Mouse (Mus musculus) testis, adult 2 months (tissue): Measurements from ENCODE around the gene Rcor3. TPM values are rescaled to one million over a fixed set of nuclear protein-coding genes. Genes with fewer than 3 reads are reported as not detected.

ENCODE experiments used
- H3K27ac ChIP-seq: fragments of 200-500 bp; 2 replicates; pipeline ENCODE4 v1.5.1; 2012; ENCODE audit warnings: low read depth, low read length; ENCODE audit not compliant: control insufficient read depth, insufficient read depth
- H3K27me3 ChIP-seq: fragments of 200-500 bp; 2 replicates; pipeline ENCODE4 v1.6.1; 2012; ENCODE audit warnings: mild to moderate bottlenecking, low read length, moderate library complexity; ENCODE audit not compliant: control insufficient read depth, insufficient read depth
- H3K36me3 ChIP-seq: fragments of 200-500 bp; 2 replicates; pipeline ENCODE4 v1.6.1; 2012; ENCODE audit warnings: mild to moderate bottlenecking, low read length; ENCODE audit not compliant: control insufficient read depth, insufficient read depth
- H3K4me1 ChIP-seq: fragments of 200-500 bp; 2 replicates; pipeline ENCODE4 v1.6.1; 2012; ENCODE audit warnings: low read length; ENCODE audit not compliant: control insufficient read depth, insufficient read depth
- H3K4me3 ChIP-seq: fragments of 200-500 bp; 2 replicates; pipeline ENCODE4 v1.5.1; 2012; ENCODE audit warnings: low read depth, mild to moderate bottlenecking, low read length, moderate library complexity, mixed read lengths; ENCODE audit not compliant: control insufficient read depth
- CTCF ChIP-seq: fragments of 200-500 bp; IDR thresholded peaks from 2 replicates; pipeline ENCODE4 v1.5.1; 2012; ENCODE audit warnings: low read depth, mild to moderate bottlenecking, inconsistent platforms, low read length, moderate library complexity; ENCODE audit not compliant: control insufficient read depth, insufficient read depth, insufficient replicate concordance
- POLR2A ChIP-seq: fragments of 200-500 bp; IDR thresholded peaks from 2 replicates; pipeline ENCODE4 v1.6.1; 2012; ENCODE audit warnings: low read depth, mild to moderate bottlenecking, inconsistent platforms, low read length, moderate library complexity; ENCODE audit not compliant: control insufficient read depth
- polyA plus RNA-seq: library from polyadenylated mRNA; depleted of rRNA; stranded (reverse); fragments of >200 nt; gene quantifications from 2 replicates; pipeline ENCODE4 v1.2.3, GENCODE M21; 2012; rRNA removed

The Rcor3 gene
- polyA plus RNA-seq, 1 experiment: 122 TPM

GRCm38 (mm10) chr1:192052461-192052860, 85.4 kb downstream of the Rcor3 start:
- H3K27me3 ChIP-seq: no peaks in the 10 kb centered on the region
- H3K4me1 ChIP-seq: peaks cover 2% of the 10 kb centered on the region; the same call in 1 of the 2 replicates
- no peak overlapping the region for H3K27ac ChIP-seq
- H3K4me3 ChIP-seq: no peak overlapping the region
- TF ChIP-seq CTCF (no peak), POLR2A (no peak)
- no peaks in the 10 kb centered on the region for H3K36me3 ChIP-seq

Other genes starting within 250 kb of the Rcor3 start
- 16.6 and 17.8 TPM in 2 replicates for gene Slc30a1, start 231.3 kb downstream of the Rcor3 start, polyA plus RNA-seq
- gene Rd3, start 160.7 kb downstream of the Rcor3 start, polyA plus RNA-seq: 44.9 and 76.7 TPM in 2 replicates
- gene Traf5, start 45.5 kb downstream of the Rcor3 start, polyA plus RNA-seq: 1.6 and 2.0 TPM in 2 replicates
- gene Kcnh1, start 52.7 kb upstream of the Rcor3 start, polyA plus RNA-seq: 0.14 and 0.26 TPM in 2 replicates